Mouse (Mus musculus) liver, embryonic 13.5 days (tissue): ENCODE measurements around the gene Arsk. TPM values are rescaled to one million over a fixed set of nuclear protein-coding genes. Genes with fewer than 3 reads are reported as not detected.

ENCODE experiments used
- ATAC-seq: fragments of 200-750 bp; cut with Nextera tagmentation; 2 replicates; pipeline ENCODE4 v1.8.0; 2017; ENCODE audit warnings: low read depth, mild to moderate bottlenecking, moderate number of reproducible peaks, moderate library complexity
- DNase-seq: peaks from one replicate; pipeline ENCODE4 v3.0.0; 2022
- H3K27ac ChIP-seq: fragments of 300-500 bp; sonication (generic); 2 replicates; pipeline ENCODE4 v1.5.1; 2015; ENCODE audit warnings: moderate library complexity, mild to moderate bottlenecking, inconsistent platforms
- H3K27me3 ChIP-seq: fragments of 300-500 bp; sonication (generic); 2 replicates; pipeline ENCODE4 v1.6.1; 2015; ENCODE audit warnings: mild to moderate bottlenecking, inconsistent platforms
- H3K36me3 ChIP-seq: fragments of 300-500 bp; sonication (generic); 2 replicates; pipeline ENCODE4 v1.6.1; 2015; ENCODE audit warnings: mild to moderate bottlenecking, inconsistent platforms
- H3K4me1 ChIP-seq: fragments of 300-500 bp; sonication (generic); replicated peaks from 2 replicates; pipeline ENCODE4 v1.6.1; 2015; ENCODE audit warnings: inconsistent platforms
- H3K4me2 ChIP-seq: fragments of 300-500 bp; sonication (generic); 2 replicates; pipeline ENCODE4 v1.6.1; 2015; ENCODE audit warnings: inconsistent platforms, mild to moderate bottlenecking, moderate library complexity
- H3K4me3 ChIP-seq: fragments of 300-500 bp; sonication (generic); replicated peaks from 2 replicates; pipeline ENCODE4 v1.5.1; 2015; ENCODE audit warnings: mild to moderate bottlenecking, inconsistent platforms
- H3K9ac ChIP-seq: fragments of 300-500 bp; sonication (generic); 2 replicates; pipeline ENCODE4 v1.6.1; 2015; ENCODE audit warnings: mild to moderate bottlenecking, inconsistent platforms
- H3K9me3 ChIP-seq: fragments of 300-500 bp; sonication (generic); replicated peaks from 2 replicates; pipeline ENCODE4 v1.6.1; 2016; ENCODE audit warnings: inconsistent platforms
- WGBS: fragments of 180-500 bp; shearing (Covaris S2); methylation state at CpG from one replicate; pipeline ENCODE4 v1.1.7; 2015; ENCODE audit not compliant: insufficient replicate concordance; 5-methylcytosine and 5-hydroxymethylcytosine counted together
- polyA plus RNA-seq: library from polyadenylated mRNA; unstranded; fragments of >200 nt; fragmentation: Nextera tagmentation; extraction: Ambion mirVana; gene quantifications from 2 replicates; pipeline ENCODE4 v1.2.1, GENCODE M21; 2015

Gene Arsk
- 2.6 and 3.1 TPM in 2 replicates for polyA plus RNA-seq

- ATAC-seq, result peak; percentile 97
Observed at GRCm38 (mm10) chr13:76098493-76099303, at the start of gene Arsk, which contains the start of gene Ttc37. Gene Arsk, minus strand, starts transcription at chr13:76098660. Gene Ttc37, plus strand, starts transcription at chr13:76098734.

DNA sequence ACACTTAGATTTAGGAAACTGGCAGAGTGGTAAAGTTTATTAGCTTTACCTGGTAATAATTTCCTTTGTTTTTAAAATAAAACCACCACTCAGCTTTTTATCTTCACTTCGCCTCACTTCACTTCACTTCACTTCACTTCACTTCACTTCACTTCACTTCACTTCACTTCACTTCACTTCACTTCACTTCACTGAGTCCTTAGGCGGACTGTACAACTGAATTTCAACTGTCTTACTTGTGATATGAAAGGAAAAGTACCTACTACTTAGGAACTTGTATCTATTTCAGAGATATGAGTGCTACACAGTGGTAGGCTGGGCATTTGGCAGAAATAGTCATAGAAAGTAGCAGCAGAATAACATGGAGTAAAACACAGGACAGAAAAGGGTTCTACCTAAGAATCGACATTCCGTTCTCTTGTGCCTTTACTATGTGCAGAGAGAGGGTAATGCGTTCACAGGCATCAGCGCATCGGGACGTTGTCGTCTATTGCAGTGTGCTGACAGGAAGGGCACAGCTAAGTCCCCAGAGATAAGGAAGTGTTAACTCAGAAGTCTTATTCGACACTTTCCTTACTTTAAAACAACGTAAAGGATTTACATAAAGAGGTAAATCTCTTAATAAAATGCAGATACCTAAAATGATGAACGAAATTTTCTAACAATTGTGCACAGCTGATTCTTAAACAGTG, 42.8 kb upstream of the Arsk start:
- Histone ChIP-seq H3K9ac (no peak overlapping the region), H3K9me3 (no peaks in the 10 kb centered on the region), H3K4me3 (no peak overlapping the region), H3K36me3 (peaks cover 26% of the 10 kb centered on the region), H3K4me2 (no peak overlapping the region), H3K4me1 (no peaks in the 10 kb centered on the region), H3K27ac (no peak overlapping the region), H3K27me3 (no peaks in the 10 kb centered on the region)
- WGBS, result 74% methylated on average over 12 of the region's 12 CpGs
- ATAC-seq (no peak), DNase-seq (no peak)

More at GRCm38 (mm10) chr13:76098493-76099303, at the start of gene Arsk, which contains the start of gene Ttc37:
- WGBS, result under 1% methylated on average over 34 of the region's 34 CpGs
- H3K27me3 ChIP-seq, result no peaks in the 10 kb centered on the region
- H3K4me3 ChIP-seq, result peak within 1 kb of the TSS; percentile 79
- H3K27ac ChIP-seq, result peak within 1 kb of the TSS; percentile 84
- H3K9me3 ChIP-seq, result no peaks in the 10 kb centered on the region
- peaks cover 27% of the 10 kb centered on the region for H3K4me1 ChIP-seq
- H3K36me3 ChIP-seq, result peaks cover 4% of the 10 kb centered on the region; the same call in 1 of the 2 replicates
- H3K9ac ChIP-seq, result peak within 1 kb of the TSS; percentile 78
- peak; percentile 94 for DNase-seq
- peak within 1 kb of the TSS; percentile 78 for H3K4me2 ChIP-seq

DNA sequence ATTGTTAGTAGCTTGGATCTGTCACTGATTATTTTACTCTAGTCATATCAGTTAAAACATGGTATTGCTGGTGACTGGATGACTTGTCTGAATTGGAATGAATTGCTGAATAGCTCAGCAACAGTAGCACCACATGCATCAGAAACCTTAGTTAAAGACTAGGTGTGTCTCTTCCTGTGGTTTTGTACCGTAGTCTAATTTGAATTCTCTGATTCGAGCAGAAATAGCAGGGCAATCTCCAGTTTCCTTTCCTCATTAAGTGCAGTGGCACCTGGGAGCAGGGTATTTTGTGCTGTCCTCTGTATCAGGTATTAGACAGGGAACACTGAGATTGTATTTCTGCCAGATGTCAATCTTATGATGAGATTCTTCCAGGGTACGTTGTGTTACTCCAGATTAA, 40.4 kb upstream of the Arsk start:
- Histone ChIP-seq H3K4me3 (no peak overlapping the region), H3K27me3 (no peaks in the 10 kb centered on the region), H3K27ac (no peak overlapping the region), H3K9ac (no peak overlapping the region), H3K4me2 (no peak overlapping the region), H3K4me1 (no peaks in the 10 kb centered on the region), H3K36me3 (peaks cover 37% of the 10 kb centered on the region), H3K9me3 (no peaks in the 10 kb centered on the region)
- WGBS, result 52% methylated on average over 3 of the region's 3 CpGs
- ATAC-seq, result no peak
- DNase-seq, result no peak

DNA sequence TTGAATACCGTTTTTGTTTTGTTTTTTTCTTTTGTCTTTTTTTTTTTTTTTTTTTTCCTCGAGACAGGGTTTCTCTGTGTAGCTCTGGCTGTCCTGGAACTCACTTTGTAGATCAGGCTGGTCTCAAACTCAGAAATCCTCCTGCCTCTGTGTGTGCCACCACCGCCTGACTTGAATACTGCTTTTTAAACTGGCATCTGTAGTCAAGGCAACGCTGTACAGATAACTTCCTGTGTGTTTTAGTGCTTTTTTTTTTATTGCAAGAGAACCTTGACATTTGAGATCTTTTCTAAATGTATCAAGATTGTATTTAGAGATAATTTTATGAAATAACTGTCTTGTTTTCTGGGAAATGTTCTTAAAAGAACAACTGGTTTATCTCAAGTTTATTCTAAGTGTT, 34.0 kb upstream of the Arsk start:
- DNase-seq, result no peak
- Histone ChIP-seq H3K4me2 (no peak overlapping the region), H3K27ac (no peak overlapping the region), H3K4me3 (no peak overlapping the region), H3K9me3 (no peaks in the 10 kb centered on the region), H3K27me3 (no peaks in the 10 kb centered on the region), H3K4me1 (no peaks in the 10 kb centered on the region), H3K36me3 (peaks cover 38% of the 10 kb centered on the region), H3K9ac (no peak overlapping the region)
- WGBS, result 75% methylated on average over 4 of the region's 4 CpGs
- no peak for ATAC-seq

DNA sequence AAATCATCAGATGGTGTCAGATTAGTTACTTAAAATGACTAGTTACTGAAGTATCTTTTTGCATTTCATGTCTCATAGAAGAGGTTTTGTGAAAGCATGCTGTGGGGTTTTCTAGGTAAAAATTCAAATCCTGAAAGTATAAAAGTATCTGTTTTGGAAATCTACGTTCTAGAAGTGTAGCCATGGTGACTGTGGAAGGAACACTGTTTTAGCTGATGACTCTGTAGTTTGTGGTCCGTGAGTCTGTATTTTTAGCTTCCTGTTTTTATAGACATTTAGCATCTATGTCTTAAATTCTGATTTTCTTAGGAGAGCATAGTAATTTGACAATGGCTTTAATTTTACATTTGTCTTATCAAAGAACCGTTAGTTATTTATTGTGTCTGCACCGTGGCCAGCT, 30.3 kb upstream of the Arsk start:
- Histone ChIP-seq H3K9ac (no peak overlapping the region), H3K4me1 (no peaks in the 10 kb centered on the region), H3K36me3 (peaks cover 39% of the 10 kb centered on the region), H3K9me3 (no peaks in the 10 kb centered on the region), H3K4me2 (no peak overlapping the region), H3K27me3 (no peaks in the 10 kb centered on the region), H3K27ac (no peak overlapping the region), H3K4me3 (no peak overlapping the region)
- no peak for ATAC-seq
- WGBS, result 77% methylated on average over 4 of the region's 4 CpGs
- no peak for DNase-seq

GRCm38 (mm10) chr13:76109069-76109824, 10.8 kb upstream of the Arsk start:
- DNase-seq (no peak), ATAC-seq (peak; percentile 50)
- Histone ChIP-seq H3K9me3 (no peaks in the 10 kb centered on the region), H3K27ac (no peak overlapping the region), H3K36me3 (peaks cover 30% of the 10 kb centered on the region), H3K4me2 (no peak overlapping the region), H3K27me3 (no peaks in the 10 kb centered on the region), H3K9ac (no peak overlapping the region), H3K4me3 (no peak overlapping the region), H3K4me1 (no peaks in the 10 kb centered on the region; the same call in 1 of the 2 replicates)
- 81% methylated on average over 18 of the region's 18 CpGs for WGBS

DNA sequence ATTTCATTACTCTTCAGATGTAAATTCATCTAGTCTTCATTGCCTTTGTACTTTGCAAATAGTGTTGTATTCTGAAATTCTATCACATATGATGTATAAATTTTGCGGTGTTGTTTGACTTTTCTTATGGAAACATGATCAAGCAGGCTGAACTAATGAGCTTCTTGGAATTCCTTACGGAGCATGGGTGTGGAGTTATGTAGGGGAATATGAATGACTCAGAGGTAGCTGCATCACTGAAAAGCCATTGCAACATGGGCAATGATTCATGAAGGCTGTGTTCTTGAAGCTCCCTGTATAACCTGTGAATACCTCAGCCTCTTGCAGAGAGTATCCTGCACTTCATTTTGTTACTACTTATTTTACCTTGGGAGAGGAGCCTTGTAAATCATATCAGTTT, 3.5 kb upstream of the Arsk start:
- ATAC-seq (no peak), DNase-seq (no peak)
- Histone ChIP-seq H3K4me3 (no peak overlapping the region), H3K9me3 (no peaks in the 10 kb centered on the region), H3K4me1 (peaks cover 15% of the 10 kb centered on the region), H3K27ac (no peak overlapping the region), H3K36me3 (peaks cover 4% of the 10 kb centered on the region; the same call in 1 of the 2 replicates), H3K4me2 (no peak overlapping the region), H3K9ac (no peak overlapping the region), H3K27me3 (no peaks in the 10 kb centered on the region)
- WGBS, result 82% methylated on average over 2 of the region's 2 CpGs

- Histone ChIP-seq H3K4me1 (peaks cover 27% of the 10 kb centered on the region), H3K4me3 (peak overlapping the region; percentile 79), H3K36me3 (peaks cover 4% of the 10 kb centered on the region; the same call in 1 of the 2 replicates), H3K27ac (peak overlapping the region; percentile 84), H3K4me2 (peak overlapping the region; percentile 78), H3K27me3 (no peaks in the 10 kb centered on the region), H3K9me3 (no peaks in the 10 kb centered on the region), H3K9ac (peak overlapping the region; percentile 78)
- ATAC-seq (peak; percentile 78), DNase-seq (no peak)
- WGBS, result 3% methylated on average over 16 of the region's 16 CpGs
Observed at GRCm38 (mm10) chr13:76098116-76098492, 356 bp downstream of the Arsk start.

GRCm38 (mm10) chr13:76074323-76074722, 24.1 kb downstream of the Arsk start:
- H3K27me3 ChIP-seq, result no peaks in the 10 kb centered on the region
- H3K36me3 ChIP-seq, result no peaks in the 10 kb centered on the region
- H3K4me3 ChIP-seq, result no peak overlapping the region
- WGBS, result 24% methylated on average over 1 of the region's 1 CpGs
- H3K9ac ChIP-seq, result no peak overlapping the region
- DNase-seq, result no peak
- ATAC-seq, result no peak
- no peak overlapping the region for H3K4me2 ChIP-seq
- H3K27ac ChIP-seq, result no peak overlapping the region
- H3K4me1 ChIP-seq, result no peaks in the 10 kb centered on the region
- no peaks in the 10 kb centered on the region for H3K9me3 ChIP-seq

- Histone ChIP-seq H3K4me3 (no peak overlapping the region), H3K27me3 (no peaks in the 10 kb centered on the region), H3K9ac (no peak overlapping the region), H3K4me1 (no peaks in the 10 kb centered on the region), H3K4me2 (no peak overlapping the region), H3K36me3 (peaks cover 15% of the 10 kb centered on the region), H3K9me3 (no peaks in the 10 kb centered on the region), H3K27ac (no peak overlapping the region)
- no peak for ATAC-seq
- no peak for DNase-seq
- 82% methylated on average over 13 of the region's 13 CpGs for WGBS
Observed at GRCm38 (mm10) chr13:76064363-76064945, 34.0 kb downstream of the Arsk start.

DNA sequence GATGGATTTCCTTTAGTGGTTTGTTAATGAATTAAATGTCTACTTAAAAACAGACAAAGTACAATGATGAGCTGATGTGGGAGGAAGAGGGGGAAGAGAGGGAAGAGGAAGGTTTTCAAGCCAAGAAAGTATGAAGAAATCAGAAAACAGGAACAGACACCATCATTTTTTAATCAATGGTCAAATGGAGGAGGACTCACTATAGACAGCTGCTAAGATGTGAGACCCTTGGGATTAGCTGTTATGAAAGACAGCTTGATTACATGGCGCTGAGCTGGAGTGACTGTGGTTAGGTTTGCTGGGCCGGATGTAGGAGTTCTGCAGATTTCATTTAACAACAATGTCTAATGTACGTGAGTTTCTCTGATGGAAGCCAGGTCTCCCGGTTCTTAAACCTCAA, 34.9 kb downstream of the Arsk start:
- Histone ChIP-seq H3K9ac (no peak overlapping the region), H3K4me1 (no peaks in the 10 kb centered on the region), H3K4me2 (no peak overlapping the region), H3K9me3 (no peaks in the 10 kb centered on the region), H3K4me3 (no peak overlapping the region), H3K27me3 (no peaks in the 10 kb centered on the region), H3K36me3 (peaks cover 15% of the 10 kb centered on the region), H3K27ac (no peak overlapping the region)
- no peak for DNase-seq
- ATAC-seq, result no peak
- 79% methylated on average over 4 of the region's 4 CpGs for WGBS
